Mouse (Mus musculus): Measurements from ENCODE around the gene Gm128. TPM values are rescaled to one million over a fixed set of nuclear protein-coding genes. Genes with fewer than 3 reads are reported as not detected.

The Gm128 gene
- polyA plus RNA-seq (2014; fragmentation: Nextera tagmentation; extraction: Ambion mirVana) = 0.19 and 0.57 TPM in 2 replicates

GRCm38 (mm10) chr3:95241498-95241897 is at the start of gene Gm128:
Gm128 (minus strand) TSS chr3:95241598.
- H3K27ac ChIP-seq (ENCODE audit: low read depth, low read length) = no peak within 1 kb of the TSS
- 0 out of 2 replicates have a peak, but pooled peaks cover 3% of the 10 kb centered on the region for H3K4me1 ChIP-seq (ENCODE audit: control insufficient read depth, insufficient read depth, low read length)
- H3K27me3 ChIP-seq (ENCODE audit: control insufficient read depth, insufficient read depth, low read length) = no peaks in the 10 kb centered on the region
- 82% methylated on average over 7 of the region's 7 CpGs for WGBS
- H3K4me3 ChIP-seq (ENCODE audit: low read length) = no peak within 1 kb of the TSS
- H3K9me3 ChIP-seq (ENCODE audit: control insufficient read depth, low read length) = no peaks in the 10 kb centered on the region
- ATAC-seq (ENCODE audit: low FRiP score, low TSS enrichment) = no peak
- H3K36me3 ChIP-seq (ENCODE audit: control insufficient read depth, insufficient read depth, low read length) = peaks cover 14% of the 10 kb centered on the region; the same call in 1 of the 2 replicates
- no peak within 1 kb of the TSS for H3K9ac ChIP-seq (ENCODE audit: low read depth, low read length)
- H3K4me2 ChIP-seq (replicated peaks; ENCODE audit: low read depth, low read length) = peak within 1 kb of the TSS; percentile 23; the same call in 1 of the 2 replicates

DNA sequence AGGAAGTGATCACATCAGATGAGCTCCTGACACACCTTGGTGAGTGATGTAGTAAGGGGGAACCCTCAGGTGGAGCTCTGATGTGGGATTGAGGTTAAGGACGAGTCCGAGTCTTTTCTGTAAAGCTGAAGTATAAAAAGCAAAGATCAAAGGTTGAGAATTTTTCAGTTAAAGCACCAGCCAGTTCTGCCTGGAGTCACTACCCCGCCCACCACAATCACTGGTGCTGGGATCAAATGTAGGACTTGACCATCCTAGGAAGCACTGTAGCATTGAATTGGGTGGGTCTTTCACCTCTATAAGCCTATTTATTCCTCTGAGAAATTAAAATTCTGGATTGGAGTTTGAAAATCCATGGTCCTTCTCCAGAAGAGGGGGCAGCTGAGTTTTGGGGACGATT is 49.6 kb upstream of the Gm128 start:
- no peak overlapping the region for H3K4me3 ChIP-seq (ENCODE audit: low read length)
- no peak overlapping the region for H3K9ac ChIP-seq (ENCODE audit: low read depth, low read length)
- H3K9me3 ChIP-seq (ENCODE audit: control insufficient read depth, low read length) = no peaks in the 10 kb centered on the region
- 82% methylated on average over 4 of the region's 4 CpGs for WGBS
- peaks cover 52% of the 10 kb centered on the region for H3K36me3 ChIP-seq (ENCODE audit: control insufficient read depth, insufficient read depth, low read length)
- no peak for ATAC-seq (ENCODE audit: low FRiP score, low TSS enrichment)
- no peak overlapping the region for H3K27ac ChIP-seq (ENCODE audit: low read depth, low read length)
- H3K4me1 ChIP-seq (ENCODE audit: control insufficient read depth, insufficient read depth, low read length) = no peaks in the 10 kb centered on the region; the same call in 1 of the 2 replicates
- no peak overlapping the region for H3K4me2 ChIP-seq (replicated peaks; ENCODE audit: low read depth, low read length)
- no peaks in the 10 kb centered on the region for H3K27me3 ChIP-seq (ENCODE audit: control insufficient read depth, insufficient read depth, low read length)

DNA sequence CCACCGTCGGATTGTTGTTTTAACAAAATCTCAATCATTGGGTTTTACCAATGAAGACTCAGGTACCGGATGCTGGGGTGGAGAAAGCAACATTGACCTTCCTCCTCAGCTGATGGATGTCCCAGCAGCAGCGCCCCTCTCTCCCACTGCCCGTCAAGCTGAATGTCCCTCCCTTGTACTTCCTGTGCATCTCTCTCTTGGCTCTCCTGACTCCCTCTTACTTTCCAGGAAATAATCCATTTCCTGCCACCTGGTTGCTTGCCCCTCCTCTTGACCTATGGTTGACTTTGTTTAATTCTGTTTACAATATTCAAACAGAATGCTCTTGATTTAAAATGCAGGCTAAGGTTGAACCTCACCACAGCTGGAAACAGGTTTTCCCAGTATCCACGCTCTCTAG is 48.8 kb upstream of the Gm128 start:
- Histone ChIP-seq H3K4me1 (ENCODE audit: control insufficient read depth, insufficient read depth, low read length) (no peaks in the 10 kb centered on the region), H3K27me3 (ENCODE audit: control insufficient read depth, insufficient read depth, low read length) (no peaks in the 10 kb centered on the region), H3K4me2 (replicated peaks; ENCODE audit: low read depth, low read length) (no peak overlapping the region), H3K4me3 (ENCODE audit: low read length) (no peak overlapping the region), H3K9ac (ENCODE audit: low read depth, low read length) (no peak overlapping the region), H3K27ac (ENCODE audit: low read depth, low read length) (no peak overlapping the region), H3K36me3 (ENCODE audit: control insufficient read depth, insufficient read depth, low read length) (peaks cover 46% of the 10 kb centered on the region), H3K9me3 (ENCODE audit: control insufficient read depth, low read length) (no peaks in the 10 kb centered on the region)
- ATAC-seq (ENCODE audit: low FRiP score, low TSS enrichment) = no peak
- WGBS = 65% methylated on average over 6 of the region's 6 CpGs

GRCm38 (mm10) chr3:95289419-95289818 is 48.0 kb upstream of the Gm128 start:
- no peak overlapping the region for H3K27ac ChIP-seq (ENCODE audit: low read depth, low read length)
- WGBS = 96% methylated on average over 4 of the region's 4 CpGs
- no peak overlapping the region for H3K9ac ChIP-seq (ENCODE audit: low read depth, low read length)
- H3K27me3 ChIP-seq (ENCODE audit: control insufficient read depth, insufficient read depth, low read length) = no peaks in the 10 kb centered on the region
- H3K4me3 ChIP-seq (ENCODE audit: low read length) = no peak overlapping the region
- ATAC-seq (ENCODE audit: low FRiP score, low TSS enrichment) = no peak
- H3K4me1 ChIP-seq (ENCODE audit: control insufficient read depth, insufficient read depth, low read length) = peaks cover under 1% of the 10 kb centered on the region; the same call in 1 of the 2 replicates
- H3K4me2 ChIP-seq (replicated peaks; ENCODE audit: low read depth, low read length) = no peak overlapping the region
- peaks cover 40% of the 10 kb centered on the region for H3K36me3 ChIP-seq (ENCODE audit: control insufficient read depth, insufficient read depth, low read length)
- no peaks in the 10 kb centered on the region for H3K9me3 ChIP-seq (ENCODE audit: control insufficient read depth, low read length)

DNA sequence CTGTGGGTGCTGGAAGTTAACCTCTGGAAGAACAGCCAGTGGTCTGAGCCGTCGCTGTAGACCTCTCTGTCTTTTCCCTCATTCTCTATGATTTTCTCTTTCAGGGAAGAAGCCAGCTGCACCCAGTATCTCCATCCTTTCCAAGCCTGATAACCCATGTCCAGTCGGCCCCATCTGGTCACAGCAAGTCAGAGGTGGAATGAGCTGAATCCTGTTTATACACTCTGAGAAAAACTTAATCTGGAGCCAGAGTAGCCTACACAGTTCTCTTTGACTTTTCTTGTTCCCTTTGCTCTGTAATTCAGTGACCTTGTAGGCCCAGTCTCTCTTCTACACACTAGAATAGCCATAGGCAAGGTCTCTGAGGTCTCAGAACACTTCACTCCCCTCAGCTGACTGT is 46.1 kb upstream of the Gm128 start:
- WGBS = 84% methylated on average over 3 of the region's 3 CpGs
- Histone ChIP-seq H3K27ac (ENCODE audit: low read depth, low read length) (no peak overlapping the region), H3K9ac (ENCODE audit: low read depth, low read length) (no peak overlapping the region), H3K9me3 (ENCODE audit: control insufficient read depth, low read length) (no peaks in the 10 kb centered on the region), H3K27me3 (ENCODE audit: control insufficient read depth, insufficient read depth, low read length) (no peaks in the 10 kb centered on the region), H3K4me1 (ENCODE audit: control insufficient read depth, insufficient read depth, low read length) (peaks cover 10% of the 10 kb centered on the region; the same call in 1 of the 2 replicates), H3K4me2 (replicated peaks; ENCODE audit: low read depth, low read length) (no peak overlapping the region), H3K4me3 (ENCODE audit: low read length) (no peak overlapping the region), H3K36me3 (ENCODE audit: control insufficient read depth, insufficient read depth, low read length) (peaks cover 25% of the 10 kb centered on the region)
- no peak for ATAC-seq (ENCODE audit: low FRiP score, low TSS enrichment)

- 91% methylated on average over 7 of the region's 7 CpGs for WGBS
- Histone ChIP-seq H3K9ac (ENCODE audit: low read depth, low read length) (no peak overlapping the region), H3K4me3 (ENCODE audit: low read length) (no peak overlapping the region), H3K27me3 (ENCODE audit: control insufficient read depth, insufficient read depth, low read length) (no peaks in the 10 kb centered on the region), H3K9me3 (ENCODE audit: control insufficient read depth, low read length) (no peaks in the 10 kb centered on the region), H3K27ac (ENCODE audit: low read depth, low read length) (no peak overlapping the region), H3K36me3 (ENCODE audit: control insufficient read depth, insufficient read depth, low read length) (peaks cover 19% of the 10 kb centered on the region), H3K4me2 (replicated peaks; ENCODE audit: low read depth, low read length) (no peak overlapping the region), H3K4me1 (ENCODE audit: control insufficient read depth, insufficient read depth, low read length) (peaks cover 10% of the 10 kb centered on the region; the same call in 1 of the 2 replicates)
- no peak for ATAC-seq (ENCODE audit: low FRiP score, low TSS enrichment)
Observed at GRCm38 (mm10) chr3:95286510-95286909, 45.1 kb upstream of the Gm128 start.

DNA sequence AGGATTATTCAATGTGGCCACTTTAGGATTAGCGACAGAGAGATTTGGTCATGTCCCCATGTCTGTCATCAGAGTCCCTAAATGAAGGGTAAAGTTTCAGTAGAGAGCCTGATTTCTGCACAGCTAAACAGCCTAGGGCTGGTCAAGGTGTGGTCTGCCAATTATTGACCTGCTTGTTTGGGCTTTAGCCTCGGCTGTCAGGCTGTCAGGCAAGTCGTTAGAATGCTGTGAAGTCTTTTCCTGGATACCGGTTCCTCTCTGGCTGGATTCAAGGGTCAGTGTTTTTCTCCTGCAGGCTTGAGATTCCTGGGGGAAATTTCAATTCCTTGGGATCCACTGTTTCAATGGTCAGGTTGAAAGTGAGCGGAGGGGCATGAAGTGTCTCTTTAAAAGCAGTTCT is 44.6 kb upstream of the Gm128 start:
- WGBS = 59% methylated on average over 5 of the region's 5 CpGs
- ATAC-seq (ENCODE audit: low FRiP score, low TSS enrichment) = no peak
- Histone ChIP-seq H3K36me3 (ENCODE audit: control insufficient read depth, insufficient read depth, low read length) (peaks cover 19% of the 10 kb centered on the region), H3K9me3 (ENCODE audit: control insufficient read depth, low read length) (no peaks in the 10 kb centered on the region), H3K4me1 (ENCODE audit: control insufficient read depth, insufficient read depth, low read length) (peaks cover 10% of the 10 kb centered on the region; the same call in 1 of the 2 replicates), H3K4me2 (replicated peaks; ENCODE audit: low read depth, low read length) (no peak overlapping the region), H3K27me3 (ENCODE audit: control insufficient read depth, insufficient read depth, low read length) (no peaks in the 10 kb centered on the region), H3K27ac (ENCODE audit: low read depth, low read length) (no peak overlapping the region), H3K9ac (ENCODE audit: low read depth, low read length) (no peak overlapping the region), H3K4me3 (ENCODE audit: low read length) (no peak overlapping the region)

DNA sequence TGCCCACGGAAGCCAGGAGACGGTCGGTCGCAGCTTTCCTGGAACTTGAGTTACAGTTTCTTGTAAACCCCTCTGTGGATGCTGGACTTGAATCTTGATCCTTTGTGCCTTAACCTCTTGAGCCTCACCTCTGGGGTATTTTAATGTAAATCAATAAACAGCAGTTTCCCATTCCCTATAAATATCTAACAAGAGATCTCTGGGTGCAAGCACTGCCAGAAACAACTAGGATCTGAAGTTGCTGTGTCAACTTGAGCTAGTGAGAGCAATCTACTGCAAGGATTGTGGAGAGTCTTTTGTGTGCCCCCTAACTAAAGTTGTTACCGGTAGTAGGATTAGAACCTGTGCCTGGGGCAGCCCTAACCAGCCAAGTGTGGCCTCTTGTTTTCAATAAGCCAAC is 44.0 kb upstream of the Gm128 start:
- no peak overlapping the region for H3K4me2 ChIP-seq (replicated peaks; ENCODE audit: low read depth, low read length)
- WGBS = 95% methylated on average over 5 of the region's 5 CpGs
- no peak for ATAC-seq (ENCODE audit: low FRiP score, low TSS enrichment)
- no peaks in the 10 kb centered on the region for H3K27me3 ChIP-seq (ENCODE audit: control insufficient read depth, insufficient read depth, low read length)
- H3K4me3 ChIP-seq (ENCODE audit: low read length) = no peak overlapping the region
- peaks cover 10% of the 10 kb centered on the region; the same call in 1 of the 2 replicates for H3K4me1 ChIP-seq (ENCODE audit: control insufficient read depth, insufficient read depth, low read length)
- H3K9ac ChIP-seq (ENCODE audit: low read depth, low read length) = no peak overlapping the region
- H3K27ac ChIP-seq (ENCODE audit: low read depth, low read length) = no peak overlapping the region
- H3K9me3 ChIP-seq (ENCODE audit: control insufficient read depth, low read length) = no peaks in the 10 kb centered on the region
- peaks cover 15% of the 10 kb centered on the region for H3K36me3 ChIP-seq (ENCODE audit: control insufficient read depth, insufficient read depth, low read length)

GRCm38 (mm10) chr3:95284501-95285281 is 43.3 kb upstream of the Gm128 start:
- H3K9ac ChIP-seq (ENCODE audit: low read depth, low read length) = no peak overlapping the region

More at GRCm38 (mm10) chr3:95284501-95285281, 43.3 kb upstream of the Gm128 start:
- Histone ChIP-seq H3K27me3 (ENCODE audit: control insufficient read depth, insufficient read depth, low read length) (no peaks in the 10 kb centered on the region), H3K4me1 (ENCODE audit: control insufficient read depth, insufficient read depth, low read length) (peaks cover 10% of the 10 kb centered on the region; the same call in 1 of the 2 replicates), H3K4me2 (replicated peaks; ENCODE audit: low read depth, low read length) (no peak overlapping the region), H3K36me3 (ENCODE audit: control insufficient read depth, insufficient read depth, low read length) (peaks cover 14% of the 10 kb centered on the region), H3K4me3 (ENCODE audit: low read length) (no peak overlapping the region), H3K27ac (ENCODE audit: low read depth, low read length) (no peak overlapping the region), H3K9me3 (ENCODE audit: control insufficient read depth, low read length) (no peaks in the 10 kb centered on the region)
- ATAC-seq (ENCODE audit: low FRiP score, low TSS enrichment) = no peak
- WGBS = 85% methylated on average over 12 of the region's 12 CpGs
